Mouse (Mus musculus) intestine, embryonic 14.5 days (tissue): ENCODE measurements around the gene Slc25a39. TPM values are rescaled to one million over a fixed set of nuclear protein-coding genes. Genes with fewer than 3 reads are reported as not detected.

Experiments used
- ATAC-seq: fragments of 200-750 bp; cut with Nextera tagmentation; replicated peaks from 2 replicates; pipeline ENCODE4 v1.8.0; 2017; ENCODE audit warnings: low read depth, moderate number of reproducible peaks, moderate TSS enrichment, moderate library complexity; ENCODE audit not compliant: low FRiP score, low TSS enrichment
- DNase-seq: peaks from one replicate; pipeline ENCODE4 v3.0.0-alpha.2; 2018; ENCODE audit warnings: low spot score
- H3K27ac ChIP-seq: fragments of 300-500 bp; sonication (generic); 2 replicates; pipeline ENCODE4 v1.5.1; 2014; ENCODE audit warnings: low read depth, mild to moderate bottlenecking, control low read depth
- H3K27me3 ChIP-seq: fragments of 300-500 bp; sonication (generic); replicated peaks from 2 replicates; pipeline ENCODE4 v1.6.1; 2014; ENCODE audit warnings: low read length, control low read depth; ENCODE audit not compliant: control insufficient read depth, insufficient read depth
- H3K36me3 ChIP-seq: fragments of 300-500 bp; sonication (generic); 2 replicates; pipeline ENCODE4 v1.6.1; 2014; ENCODE audit warnings: low read length, control low read depth; ENCODE audit not compliant: control insufficient read depth, insufficient read depth
- H3K4me1 ChIP-seq: fragments of 300-500 bp; sonication (generic); replicated peaks from 2 replicates; pipeline ENCODE4 v1.6.1; 2014; ENCODE audit warnings: low read length, control low read depth, mixed read lengths; ENCODE audit not compliant: control insufficient read depth, insufficient read depth
- H3K4me2 ChIP-seq: fragments of 300-500 bp; sonication (generic); 2 replicates; pipeline ENCODE4 v1.6.1; 2014; ENCODE audit warnings: low read length
- H3K4me3 ChIP-seq: fragments of 300-500 bp; sonication (generic); 2 replicates; pipeline ENCODE4 v1.5.1; 2014; ENCODE audit warnings: low read depth, low read length, control low read depth, mixed read lengths
- H3K9ac ChIP-seq: fragments of 300-500 bp; sonication (generic); 2 replicates; pipeline ENCODE4 v1.6.1; 2014; ENCODE audit warnings: mild to moderate bottlenecking, low read length
- H3K9me3 ChIP-seq: fragments of 300-500 bp; sonication (generic); 2 replicates; pipeline ENCODE4 v1.6.1; 2016; ENCODE audit warnings: low read length, control low read depth; ENCODE audit not compliant: control insufficient read depth
- WGBS: fragments of 180-500 bp; shearing (Covaris S2); extraction: QIAGEN DNeasy Blood & Tissue Kit; methylation state at CpG from one replicate; pipeline ENCODE4 v1.1.7; 2014; 5-methylcytosine and 5-hydroxymethylcytosine counted together
- polyA plus RNA-seq: library from polyadenylated mRNA; unstranded; fragments of >200 nt; fragmentation: Nextera tagmentation; extraction: Ambion mirVana; gene quantifications from 2 replicates; pipeline ENCODE4 v1.2.1, GENCODE M21; 2014

Gene Slc25a39
- polyA plus RNA-seq, 1 experiment from 2014 or later: 296 TPM

- Histone ChIP-seq H3K27ac (no peak overlapping the region), H3K9me3 (no peaks in the 10 kb centered on the region), H3K4me3 (no peak overlapping the region), H3K27me3 (0 out of 2 replicates have a peak, but pooled peaks cover 2% of the 10 kb centered on the region), H3K9ac (no peak overlapping the region), H3K4me1 (peaks cover 13% of the 10 kb centered on the region), H3K36me3 (peaks cover 59% of the 10 kb centered on the region), H3K4me2 (no peak overlapping the region)
- no peak for DNase-seq
- WGBS: 79% methylated on average over 14 of the region's 14 CpGs
- ATAC-seq: no peak
These were observed 31.6 kb upstream of the Slc25a39 start for GRCm38 (mm10) chr11:102439093-102440082.

GRCm38 (mm10) chr11:102438212-102439092 is 30.7 kb upstream of the Slc25a39 start:
- peak; percentile 9; the same call in 1 of the 2 replicates for ATAC-seq
- peak; percentile 98 for DNase-seq
- Histone ChIP-seq H3K27me3 (0 out of 2 replicates have a peak, but pooled peaks cover 2% of the 10 kb centered on the region), H3K27ac (no peak overlapping the region), H3K9me3 (no peaks in the 10 kb centered on the region), H3K4me1 (peaks cover 11% of the 10 kb centered on the region), H3K36me3 (peaks cover 59% of the 10 kb centered on the region), H3K4me3 (peak overlapping the region; percentile 40), H3K9ac (peak overlapping the region; percentile 39), H3K4me2 (peak overlapping the region; percentile 88)
- WGBS: 12% methylated on average over 77 of the region's 77 CpGs

GRCm38 (mm10) chr11:102437120-102438061 is 29.6 kb upstream of the Slc25a39 start:
- H3K4me3 ChIP-seq: peak overlapping the region; percentile 40
- peaks cover 56% of the 10 kb centered on the region for H3K36me3 ChIP-seq
- peak; percentile 84 for DNase-seq
- peaks cover 11% of the 10 kb centered on the region for H3K4me1 ChIP-seq
- peak; percentile 37; the same call in 1 of the 2 replicates for ATAC-seq
- H3K27me3 ChIP-seq: 0 out of 2 replicates have a peak, but pooled peaks cover 2% of the 10 kb centered on the region
- H3K9ac ChIP-seq: peak overlapping the region; percentile 39
- H3K27ac ChIP-seq: no peak overlapping the region; the same call in 1 of the 2 replicates
- H3K9me3 ChIP-seq: no peaks in the 10 kb centered on the region
- peak overlapping the region; percentile 88 for H3K4me2 ChIP-seq
- WGBS: 6% methylated on average over 85 of the region's 87 CpGs

- H3K4me3 ChIP-seq: no peak overlapping the region
- H3K4me2 ChIP-seq: no peak overlapping the region
- H3K4me1 ChIP-seq: peaks cover 11% of the 10 kb centered on the region
- 0 out of 2 replicates have a peak, but pooled peaks cover 2% of the 10 kb centered on the region for H3K27me3 ChIP-seq
- no peaks in the 10 kb centered on the region for H3K9me3 ChIP-seq
- ATAC-seq (no peak), DNase-seq (no peak)
- no peak overlapping the region for H3K27ac ChIP-seq
- H3K9ac ChIP-seq: no peak overlapping the region
- 77% methylated on average over 10 of the region's 10 CpGs for WGBS
- H3K36me3 ChIP-seq: peaks cover 48% of the 10 kb centered on the region
These were observed 28.7 kb upstream of the Slc25a39 start for GRCm38 (mm10) chr11:102436471-102436790.

DNA sequence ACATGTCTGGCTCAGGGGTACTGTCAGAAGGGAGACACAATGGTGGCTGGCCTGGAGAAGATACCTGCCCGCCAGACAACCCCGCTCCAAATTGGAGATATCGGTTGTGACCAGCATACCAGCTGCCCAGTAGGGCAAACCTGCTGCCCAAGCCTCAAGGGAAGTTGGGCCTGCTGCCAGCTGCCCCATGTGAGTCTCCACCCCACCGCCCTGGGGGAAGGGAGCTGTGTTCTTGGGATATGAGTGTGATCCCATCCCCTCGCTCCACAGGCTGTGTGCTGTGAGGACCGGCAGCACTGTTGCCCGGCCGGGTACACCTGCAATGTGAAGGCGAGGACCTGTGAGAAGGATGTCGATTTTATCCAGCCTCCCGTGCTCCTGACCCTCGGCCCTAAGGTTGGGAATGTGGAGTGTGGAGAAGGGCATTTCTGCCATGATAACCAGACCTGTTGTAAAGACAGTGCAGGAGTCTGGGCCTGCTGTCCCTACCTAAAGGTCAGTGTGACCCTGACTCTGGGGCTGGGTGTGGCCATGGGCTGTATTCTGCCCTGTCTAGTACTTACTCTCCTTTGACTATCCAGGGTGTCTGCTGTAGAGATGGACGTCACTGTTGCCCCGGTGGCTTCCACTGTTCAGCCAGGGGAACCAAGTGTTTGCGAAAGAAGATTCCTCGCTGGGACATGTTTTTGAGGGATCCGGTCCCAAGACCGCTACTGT is 28.2 kb upstream of the Slc25a39 start:
- ATAC-seq (no peak), DNase-seq (no peak)
- peaks cover 15% of the 10 kb centered on the region for H3K4me1 ChIP-seq
- H3K9ac ChIP-seq: no peak overlapping the region
- H3K9me3 ChIP-seq: no peaks in the 10 kb centered on the region
- peaks cover 42% of the 10 kb centered on the region for H3K36me3 ChIP-seq
- no peak overlapping the region for H3K27ac ChIP-seq
- 0 out of 2 replicates have a peak, but pooled peaks cover 2% of the 10 kb centered on the region for H3K27me3 ChIP-seq
- WGBS: 94% methylated on average over 18 of the region's 18 CpGs
- H3K4me3 ChIP-seq: no peak overlapping the region
- no peak overlapping the region for H3K4me2 ChIP-seq

DNA sequence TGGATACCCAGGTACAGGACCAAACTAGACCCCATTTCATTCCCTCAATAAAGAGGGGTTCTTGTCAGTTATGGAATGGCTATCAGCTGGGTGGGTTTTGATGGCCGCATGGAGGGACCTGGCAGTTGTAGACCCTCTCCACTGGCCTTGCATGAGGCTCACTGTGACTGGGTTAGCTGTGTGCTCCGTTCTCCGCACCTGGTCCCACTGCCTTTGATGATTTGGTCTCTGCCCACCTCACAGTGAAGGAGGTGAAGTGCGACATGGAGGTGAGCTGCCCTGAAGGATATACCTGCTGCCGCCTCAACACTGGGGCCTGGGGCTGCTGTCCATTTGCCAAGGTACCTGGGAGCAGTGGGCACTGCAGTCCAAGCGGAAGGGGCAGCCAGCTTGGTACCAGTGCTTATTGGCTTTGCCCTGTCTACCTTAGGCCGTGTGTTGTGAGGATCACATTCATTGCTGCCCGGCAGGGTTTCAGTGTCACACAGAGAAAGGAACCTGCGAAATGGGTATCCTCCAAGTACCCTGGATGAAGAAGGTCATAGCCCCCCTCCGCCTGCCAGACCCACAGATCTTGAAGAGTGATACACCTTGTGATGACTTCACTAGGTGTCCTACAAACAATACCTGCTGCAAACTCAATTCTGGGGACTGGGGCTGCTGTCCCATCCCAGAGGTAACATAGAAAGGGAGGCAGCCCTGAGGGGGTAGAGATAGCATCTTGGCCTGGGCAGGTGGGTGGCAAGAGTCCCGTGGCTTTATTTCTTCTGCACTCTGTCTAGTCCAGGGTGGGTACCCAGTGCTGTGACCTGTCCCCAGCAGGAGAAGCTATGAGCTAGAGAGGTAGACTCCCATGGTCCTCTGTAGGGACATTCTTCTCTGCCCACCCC is 27.3 kb upstream of the Slc25a39 start:
- Histone ChIP-seq H3K27ac (no peak overlapping the region), H3K9ac (no peak overlapping the region), H3K4me3 (no peak overlapping the region), H3K4me2 (no peak overlapping the region), H3K9me3 (no peaks in the 10 kb centered on the region), H3K4me1 (peaks cover 15% of the 10 kb centered on the region), H3K27me3 (0 out of 2 replicates have a peak, but pooled peaks cover 2% of the 10 kb centered on the region), H3K36me3 (peaks cover 36% of the 10 kb centered on the region)
- WGBS: 91% methylated on average over 11 of the region's 11 CpGs
- DNase-seq (no peak), ATAC-seq (no peak)

DNA sequence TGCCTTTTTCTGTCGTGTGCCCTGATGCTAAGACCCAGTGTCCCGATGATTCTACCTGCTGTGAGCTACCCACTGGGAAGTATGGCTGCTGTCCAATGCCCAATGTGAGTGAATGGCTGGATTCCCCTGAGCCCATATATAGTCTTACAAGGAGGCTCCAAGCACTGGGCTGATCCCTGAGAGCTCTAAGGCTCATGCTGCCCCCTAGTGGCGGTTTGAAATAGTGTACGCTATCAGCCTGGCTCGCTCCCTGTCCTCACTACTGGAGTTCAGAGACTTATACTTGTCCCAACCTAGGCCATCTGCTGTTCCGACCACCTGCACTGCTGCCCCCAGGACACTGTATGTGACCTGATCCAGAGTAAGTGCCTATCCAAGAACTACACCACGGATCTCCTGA is 26.7 kb upstream of the Slc25a39 start:
- no peaks in the 10 kb centered on the region for H3K9me3 ChIP-seq
- H3K36me3 ChIP-seq: peaks cover 30% of the 10 kb centered on the region
- peak; percentile 97 for DNase-seq
- no peak overlapping the region for H3K27ac ChIP-seq
- H3K4me3 ChIP-seq: no peak overlapping the region
- 0 out of 2 replicates have a peak, but pooled peaks have one; percentile 22 for ATAC-seq
- H3K27me3 ChIP-seq: 0 out of 2 replicates have a peak, but pooled peaks cover 2% of the 10 kb centered on the region
- WGBS: 10% methylated on average over 7 of the region's 7 CpGs
- H3K9ac ChIP-seq: no peak overlapping the region
- no peak overlapping the region for H3K4me2 ChIP-seq
- H3K4me1 ChIP-seq: peaks cover 19% of the 10 kb centered on the region
